Mouse (Mus musculus) lung, adult 2 months (tissue): ENCODE measurements around the gene Prorsd1.

Experiments used
- CTCF ChIP-seq: fragments of 200-500 bp; IDR thresholded peaks from 2 replicates; pipeline ENCODE4 v1.5.1; 2011; ENCODE audit warnings: mild to moderate bottlenecking, low read length, control low read depth; ENCODE audit not compliant: insufficient read depth
- POLR2A ChIP-seq: fragments of 200-500 bp; IDR thresholded peaks from 2 replicates; pipeline ENCODE4 v1.6.1; 2011; ENCODE audit warnings: low read depth, mild to moderate bottlenecking, control low read depth, low read length, borderline replicate concordance; ENCODE audit errors: extremely low read depth

GRCm38 (mm10) chr11:29512818-29513535, 1.9 kb downstream of the Prorsd1 start:
- no peak for TF ChIP-seq CTCF
- no peak for TF ChIP-seq POLR2A
